Mouse (Mus musculus) brown adipose tissue, adult 24 weeks (tissue): ENCODE measurements around the gene Prrg2. TPM values are rescaled to one million over a fixed set of nuclear protein-coding genes. Genes with fewer than 3 reads are reported as not detected.

Experiments
- H3K27ac ChIP-seq: fragments of 200-500 bp; replicated peaks from 2 replicates; pipeline ENCODE4 v1.5.1; 2012; ENCODE audit warnings: low read depth, mild to moderate bottlenecking, low read length
- H3K4me1 ChIP-seq: fragments of 200-500 bp; 2 replicates; pipeline ENCODE4 v1.6.1; 2012; ENCODE audit warnings: low read length, mixed read lengths; ENCODE audit not compliant: control insufficient read depth, insufficient read depth, insufficient read length
- H3K4me3 ChIP-seq: fragments of 200-500 bp; 2 replicates; pipeline ENCODE4 v1.5.1; 2012; ENCODE audit warnings: low read depth, mild to moderate bottlenecking, low read length, moderate library complexity; ENCODE audit not compliant: insufficient read depth
- polyA plus RNA-seq: library from polyadenylated mRNA; stranded (reverse); fragments of >200 nt; gene quantifications from 2 replicates; pipeline ENCODE4 v1.2.4, GENCODE M21; 2012; ENCODE audit not compliant: missing spikeins, insufficient read depth, insufficient read length

Gene Prrg2
- polyA plus RNA-seq, 1 experiment = 33.8 TPM

DNA sequence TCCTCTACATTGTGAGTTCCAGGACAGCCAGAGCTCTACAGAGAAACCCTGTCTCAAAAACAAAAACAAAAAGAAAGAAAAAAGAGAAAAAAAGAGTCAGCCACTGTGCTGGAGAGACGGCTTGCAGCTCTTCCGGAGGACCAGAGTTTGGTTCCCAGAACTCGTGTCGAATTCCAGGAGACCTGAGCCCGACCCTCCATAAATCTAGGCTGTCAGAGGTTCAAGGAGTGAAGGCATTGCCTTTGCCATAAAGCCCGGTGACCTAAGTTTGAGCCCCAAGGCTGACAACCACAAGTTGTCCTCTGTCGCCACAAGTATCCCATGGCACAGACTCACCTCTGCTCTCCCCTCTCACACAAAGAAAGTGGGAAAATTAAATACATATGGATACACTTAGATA, 31.6 kb upstream of the Prrg2 start:
- H3K4me1 ChIP-seq = peaks cover 21% of the 10 kb centered on the region
- no peak overlapping the region for H3K27ac ChIP-seq
- H3K4me3 ChIP-seq = no peak overlapping the region

DNA sequence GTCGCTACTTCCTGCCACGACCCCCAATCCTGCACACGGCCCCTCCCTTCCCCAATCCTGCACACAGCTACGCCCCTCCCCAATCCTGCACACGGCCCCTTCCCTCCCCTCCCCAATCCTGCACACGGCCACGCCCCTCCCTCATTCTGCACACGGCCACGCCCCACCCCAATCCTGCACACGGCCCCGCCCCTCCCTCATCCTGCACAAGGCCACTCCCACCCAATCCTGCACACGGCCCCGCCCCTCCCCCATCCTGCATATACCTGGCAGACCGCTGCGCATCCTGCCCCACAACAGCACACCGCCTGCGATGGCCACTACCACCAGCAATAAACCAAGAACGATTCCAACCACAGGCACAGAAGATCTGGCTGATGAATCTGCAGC, 31.0 kb upstream of the Prrg2 start:
- Histone ChIP-seq H3K27ac (no peak overlapping the region), H3K4me1 (peaks cover 18% of the 10 kb centered on the region), H3K4me3 (no peak overlapping the region)

DNA sequence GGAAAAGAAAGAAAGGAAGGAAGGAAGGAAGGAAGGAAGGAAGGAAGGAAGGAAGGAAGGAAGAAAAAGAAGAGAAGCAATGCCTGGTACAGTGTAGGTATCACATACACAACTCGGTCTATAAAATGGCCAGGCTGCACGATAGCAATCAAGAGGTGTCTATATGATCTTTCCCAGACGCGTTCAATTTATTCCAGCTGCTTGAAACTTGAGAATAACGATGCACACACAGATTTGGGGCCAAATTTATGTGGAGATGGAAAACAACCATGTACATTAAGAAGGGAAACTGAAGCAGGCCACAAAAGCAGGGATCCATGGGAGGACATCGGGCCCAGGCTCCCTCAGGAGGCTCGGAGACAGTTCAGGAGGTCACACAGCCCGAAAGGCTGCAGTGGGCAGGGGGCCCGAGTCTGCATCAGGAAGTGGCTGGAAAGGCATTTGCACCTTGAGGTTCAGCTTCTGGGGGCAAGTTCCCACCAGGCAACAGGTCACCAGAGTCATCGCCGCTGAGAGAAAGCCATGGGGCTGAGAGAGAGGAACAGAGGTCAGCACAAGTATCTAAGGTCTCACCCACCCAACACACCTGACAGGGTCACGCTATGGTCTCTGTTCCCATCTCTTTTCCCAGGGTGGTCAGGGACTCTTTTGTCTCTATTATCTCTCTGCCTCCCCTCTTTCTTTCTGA, 30.5 kb upstream of the Prrg2 start:
- no peak overlapping the region for H3K4me3 ChIP-seq
- no peak overlapping the region for H3K27ac ChIP-seq

DNA sequence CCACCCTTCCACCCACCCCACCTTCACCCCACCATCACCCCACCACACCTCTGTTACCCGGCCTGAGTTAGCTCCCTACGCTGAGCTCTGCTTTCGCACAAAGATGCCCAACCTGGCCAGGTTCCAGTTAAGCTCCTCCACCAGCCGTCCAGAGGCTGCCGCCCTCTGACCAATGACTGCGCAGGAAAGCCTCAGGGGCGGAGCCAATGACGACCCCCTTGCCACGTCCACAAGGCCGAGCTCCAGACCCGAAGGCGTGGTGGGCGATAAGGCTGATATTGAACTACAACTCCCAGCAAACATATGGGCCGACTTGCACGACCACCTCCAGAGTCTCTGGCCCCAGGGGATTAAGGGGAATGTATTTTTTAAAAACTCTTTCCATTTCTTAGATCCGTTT, 29.6 kb upstream of the Prrg2 start, which contains the start of gene Rcn3:
Gene Rcn3, minus strand, starts transcription at position 174 of the 400 bp plus-strand sequence.
- H3K4me1 ChIP-seq = peaks cover 5% of the 10 kb centered on the region; the same call in 1 of the 2 replicates
- peak within 1 kb of the TSS; percentile 40 for H3K4me3 ChIP-seq
- no peak within 1 kb of the TSS for H3K27ac ChIP-seq

More for the DNA sequence above, 30.5 kb upstream of the Prrg2 start:
- peaks cover 12% of the 10 kb centered on the region for H3K4me1 ChIP-seq

DNA sequence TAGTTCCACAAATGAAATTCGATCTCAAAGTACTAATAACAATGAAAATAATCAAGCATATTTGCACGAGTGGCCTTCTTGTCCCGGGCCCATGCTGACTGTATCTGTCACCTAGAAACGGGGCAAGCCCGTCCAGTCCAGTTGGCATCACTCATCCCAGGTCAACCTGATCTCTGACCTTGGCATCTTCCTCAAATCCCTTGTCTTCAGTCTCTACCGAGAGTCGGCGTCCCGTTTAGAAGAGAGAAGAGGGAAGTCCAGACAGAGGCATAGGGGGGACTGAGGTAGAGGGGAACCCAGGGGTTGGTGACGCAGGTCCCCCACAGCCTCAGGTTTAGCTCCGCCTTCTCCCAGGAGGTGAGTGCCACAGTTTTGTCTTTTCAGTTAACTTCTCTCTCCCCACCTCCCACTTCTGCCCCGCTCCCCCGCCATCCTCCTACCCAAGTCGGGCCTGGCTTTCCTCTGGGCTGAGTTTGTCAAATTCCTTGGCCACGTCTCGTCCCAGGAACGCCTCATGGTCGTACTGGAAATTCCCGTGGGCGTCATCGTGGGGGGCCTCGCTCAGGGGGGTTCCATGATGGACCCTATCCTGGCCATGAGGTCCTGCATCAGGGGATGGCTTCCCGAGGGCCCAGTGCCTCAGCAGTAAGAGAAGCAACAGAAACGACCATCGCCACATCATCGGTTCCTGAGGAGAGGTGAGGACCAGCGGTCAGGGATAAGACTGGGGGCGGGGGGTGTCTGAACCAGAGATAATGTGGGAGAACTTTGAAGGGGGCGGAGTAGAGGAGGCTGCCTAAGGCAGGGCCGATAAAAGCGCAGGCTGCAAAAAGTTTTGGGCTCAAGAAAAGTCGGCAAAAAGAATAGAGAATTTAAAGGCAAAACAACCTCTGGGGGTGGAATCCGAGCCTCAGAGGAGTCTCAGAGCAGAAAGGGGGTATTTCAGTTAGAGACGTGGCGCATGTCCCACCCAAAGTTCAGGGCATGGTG, 28.8 kb upstream of the Prrg2 start:
- no peak overlapping the region for H3K27ac ChIP-seq
- peak overlapping the region; percentile 40 for H3K4me3 ChIP-seq
- peaks cover 5% of the 10 kb centered on the region; the same call in 1 of the 2 replicates for H3K4me1 ChIP-seq

DNA sequence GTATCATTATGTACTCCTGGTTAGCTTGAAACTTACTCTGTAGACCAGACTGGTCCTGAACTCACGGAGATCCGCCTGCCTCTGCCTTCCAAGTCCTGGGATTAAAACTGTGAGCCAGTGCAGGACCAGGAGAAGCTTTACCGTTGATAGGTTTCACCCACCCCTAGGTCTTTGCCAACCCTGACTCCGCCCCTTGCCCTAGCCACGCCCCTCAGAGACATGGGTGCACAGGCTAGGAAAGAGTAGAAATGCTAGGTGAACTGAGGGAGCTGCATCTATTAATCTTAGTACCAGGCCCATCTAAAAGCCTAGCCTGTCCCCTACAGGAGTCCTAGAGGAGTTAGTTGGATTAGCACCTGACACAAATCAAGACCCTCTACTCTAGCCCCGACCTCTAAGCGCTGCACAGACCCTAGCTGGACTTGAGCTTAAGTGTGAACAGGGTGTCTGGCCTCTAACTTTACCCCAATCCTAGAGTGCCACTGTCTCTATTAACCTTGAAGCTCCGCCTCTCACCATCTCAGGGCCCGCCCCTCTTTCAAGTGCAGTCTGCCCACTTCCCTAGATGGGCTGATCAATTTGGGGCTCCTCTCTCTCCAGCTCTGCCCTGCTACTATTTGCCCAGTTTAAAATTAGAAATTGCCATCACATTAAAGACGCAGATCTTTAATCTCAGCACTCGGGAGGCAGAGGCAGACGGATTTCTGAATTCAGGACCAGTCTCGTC, 27.9 kb upstream of the Prrg2 start:
- H3K27ac ChIP-seq = no peak overlapping the region
- H3K4me3 ChIP-seq = peak overlapping the region; percentile 40; the same call in 1 of the 2 replicates
- peaks cover 5% of the 10 kb centered on the region; the same call in 1 of the 2 replicates for H3K4me1 ChIP-seq

DNA sequence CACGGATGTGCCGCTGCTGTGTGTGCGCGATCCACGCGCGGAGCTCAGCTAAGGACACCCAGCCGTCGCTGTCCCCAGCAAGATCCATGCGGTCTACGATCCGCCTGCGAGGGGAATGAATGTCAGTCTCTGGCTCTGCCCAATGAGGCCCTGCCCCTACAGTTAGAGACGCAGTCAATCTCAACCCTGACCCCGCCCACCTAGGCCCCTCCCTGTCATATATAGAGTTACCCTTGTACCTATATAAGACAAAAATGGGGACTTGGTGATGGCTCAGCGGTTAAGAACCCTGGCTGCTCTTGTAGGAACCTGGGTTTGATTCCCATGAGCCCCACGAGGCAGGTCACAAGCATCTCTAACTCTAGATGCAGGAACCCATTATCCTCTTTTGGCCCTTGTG, 26.1 kb upstream of the Prrg2 start:
- peaks cover 5% of the 10 kb centered on the region; the same call in 1 of the 2 replicates for H3K4me1 ChIP-seq
- no peak overlapping the region for H3K4me3 ChIP-seq
- no peak overlapping the region for H3K27ac ChIP-seq

DNA sequence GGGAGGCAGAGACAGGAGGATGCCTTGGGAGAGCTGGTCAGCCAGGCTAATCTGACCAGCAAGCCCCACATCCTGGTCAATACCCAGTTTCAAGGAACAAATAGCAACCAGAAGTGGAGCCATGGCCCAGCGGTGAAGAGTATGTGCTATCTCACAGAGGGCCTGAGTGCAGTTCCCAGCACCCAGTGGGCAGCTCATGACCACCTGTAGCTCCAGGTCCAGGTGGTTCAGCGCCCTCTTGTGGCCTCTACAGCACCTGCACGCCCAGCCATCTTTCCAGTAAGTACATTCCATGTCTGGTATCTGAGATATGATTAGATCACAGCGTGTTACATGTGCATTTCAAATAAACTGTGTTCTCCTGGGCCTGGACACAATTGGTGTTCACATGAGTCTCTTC, 23.6 kb upstream of the Prrg2 start:
- H3K27ac ChIP-seq = no peak overlapping the region
- H3K4me3 ChIP-seq = no peak overlapping the region
- H3K4me1 ChIP-seq = peaks cover 10% of the 10 kb centered on the region

DNA sequence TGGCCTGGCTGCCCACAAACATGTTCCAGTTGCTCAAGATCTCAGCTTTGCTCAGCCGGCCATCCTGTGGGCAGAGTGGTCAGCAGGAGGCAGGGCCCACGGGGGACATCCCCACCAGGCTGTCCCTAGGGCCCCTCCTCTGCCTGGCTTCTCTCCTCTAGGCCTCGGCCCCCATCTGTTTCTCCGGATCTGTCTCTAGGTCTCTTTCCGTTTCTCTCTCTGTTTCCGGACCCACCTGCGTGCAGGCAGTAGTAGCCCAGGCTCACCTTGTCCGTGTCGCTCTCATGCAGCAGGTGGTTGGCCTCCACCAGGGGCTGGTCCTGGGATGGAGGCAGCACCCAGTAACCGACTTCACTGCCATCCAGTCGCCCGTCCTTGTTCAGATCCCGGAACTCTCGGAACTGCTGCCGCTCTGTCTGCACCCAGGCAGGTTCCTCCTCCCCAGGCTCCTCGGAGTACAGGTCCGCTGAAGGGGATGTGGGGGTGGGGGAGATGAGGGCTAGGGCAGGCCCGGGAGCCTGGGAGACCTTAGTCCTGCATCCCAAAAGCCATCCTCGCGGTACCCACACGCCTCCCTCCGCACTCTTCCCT, 20.9 kb upstream of the Prrg2 start:
- H3K4me3 ChIP-seq = peak overlapping the region; percentile 22; the same call in 1 of the 2 replicates
- peaks cover 10% of the 10 kb centered on the region for H3K4me1 ChIP-seq
- H3K27ac ChIP-seq = peak overlapping the region; percentile 95

DNA sequence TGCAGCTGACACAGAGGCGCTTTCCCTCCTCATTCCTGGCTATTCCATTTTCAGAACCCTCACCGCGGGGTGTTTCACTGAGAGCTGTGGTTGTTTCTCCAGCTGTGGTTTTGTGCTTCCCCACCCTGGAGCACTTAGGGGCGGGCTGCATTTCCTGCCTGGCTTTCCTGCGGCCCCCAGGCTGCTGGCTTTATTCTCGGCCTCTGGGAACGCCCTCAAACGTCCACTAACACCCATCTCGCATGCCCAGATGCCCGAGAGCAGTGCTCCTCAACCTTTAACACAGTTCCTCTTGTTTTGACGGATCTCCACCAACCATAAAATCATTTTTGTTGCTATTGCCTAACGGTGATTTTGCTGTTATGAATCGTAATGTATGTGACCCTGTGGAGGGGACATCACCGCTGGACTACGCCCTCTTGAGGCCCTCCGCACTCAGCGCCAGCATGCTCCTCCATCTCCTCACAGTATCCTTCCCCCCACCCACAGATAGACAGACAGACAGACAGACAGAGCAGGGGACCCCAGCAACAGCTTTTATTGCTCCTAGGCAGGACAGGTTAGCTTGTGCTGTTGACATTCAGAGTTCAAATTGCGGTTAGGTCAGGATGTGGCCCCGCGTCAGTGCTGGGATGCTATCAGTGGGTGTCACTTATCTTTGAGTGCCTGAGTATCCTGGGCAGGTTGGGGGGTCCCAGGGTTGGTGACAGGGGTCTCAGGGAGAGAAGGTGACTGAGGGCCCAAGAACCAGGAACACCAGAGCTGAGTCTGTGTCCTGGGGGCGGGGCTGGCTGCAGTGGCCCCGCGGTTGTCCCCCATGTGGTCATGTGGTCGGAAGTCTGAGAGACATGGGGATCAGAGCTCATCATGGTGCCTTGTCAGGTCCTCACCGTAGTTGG, 20.2 kb upstream of the Prrg2 start:
- Histone ChIP-seq H3K4me3 (peak overlapping the region; percentile 22), H3K27ac (peak overlapping the region; percentile 95), H3K4me1 (peaks cover 10% of the 10 kb centered on the region)

DNA sequence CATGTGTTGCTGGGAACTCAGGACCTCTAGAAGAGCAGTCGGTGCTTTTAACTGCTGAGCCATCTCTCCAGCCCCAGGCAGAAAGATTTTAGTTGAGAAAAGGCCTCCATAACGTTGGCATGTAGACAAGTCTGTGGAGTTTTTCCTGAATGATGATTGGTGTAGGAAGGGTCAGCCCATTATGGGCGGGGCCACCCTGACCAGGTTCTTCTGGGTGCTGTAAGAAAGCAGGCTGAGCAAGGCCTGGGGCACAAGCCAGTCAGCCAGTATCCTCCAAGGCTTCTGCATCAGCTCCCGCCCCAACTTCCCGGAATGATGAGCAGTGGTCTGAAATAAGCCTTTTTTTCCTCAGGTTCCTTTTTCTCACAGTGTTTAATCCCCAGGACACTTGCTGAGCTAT, 18.5 kb upstream of the Prrg2 start:
- Histone ChIP-seq H3K4me1 (peaks cover 10% of the 10 kb centered on the region), H3K27ac (peak overlapping the region; percentile 31), H3K4me3 (no peak overlapping the region)

DNA sequence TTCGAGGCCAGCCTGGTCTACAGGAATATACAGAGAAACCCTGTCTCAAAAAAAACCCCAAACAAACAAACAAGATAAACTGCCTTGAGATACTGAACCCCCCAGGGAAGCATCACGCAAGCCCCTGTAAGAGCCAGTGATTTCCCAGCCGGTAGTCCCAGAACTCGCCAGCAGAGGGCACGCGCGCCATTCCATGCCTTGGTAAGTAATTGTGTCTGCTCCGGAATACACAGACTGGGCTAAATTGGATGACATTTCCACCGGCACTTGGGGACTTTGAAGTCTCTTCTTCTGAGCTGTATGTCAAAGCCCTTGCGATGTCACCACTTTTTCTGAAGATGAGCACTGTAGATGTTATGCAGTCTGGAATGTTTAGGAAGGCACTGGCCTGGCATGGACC, 17.4 kb upstream of the Prrg2 start:
- Histone ChIP-seq H3K4me3 (no peak overlapping the region), H3K4me1 (peaks cover 12% of the 10 kb centered on the region), H3K27ac (no peak overlapping the region)

DNA sequence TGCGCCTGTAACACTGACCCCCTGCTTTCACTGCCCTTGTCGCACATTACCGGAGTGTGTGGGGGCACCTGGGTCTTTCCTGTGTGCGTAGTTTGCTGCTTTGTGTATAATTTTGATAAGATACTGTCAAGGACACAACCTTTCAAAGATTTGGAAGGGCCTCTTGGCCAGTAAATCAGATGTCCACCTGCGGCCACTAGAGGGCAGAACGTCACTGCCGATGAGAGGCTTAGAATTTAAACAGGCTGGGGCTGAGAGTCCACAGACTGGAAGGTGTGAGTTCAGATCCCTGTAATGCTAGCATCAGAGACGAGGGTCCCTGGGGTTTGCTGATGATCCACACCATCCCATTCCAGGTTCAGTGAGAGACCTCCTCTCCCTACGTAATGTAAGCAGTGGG, 16.0 kb upstream of the Prrg2 start:
- peaks cover 12% of the 10 kb centered on the region for H3K4me1 ChIP-seq
- no peak overlapping the region for H3K4me3 ChIP-seq
- no peak overlapping the region for H3K27ac ChIP-seq

DNA sequence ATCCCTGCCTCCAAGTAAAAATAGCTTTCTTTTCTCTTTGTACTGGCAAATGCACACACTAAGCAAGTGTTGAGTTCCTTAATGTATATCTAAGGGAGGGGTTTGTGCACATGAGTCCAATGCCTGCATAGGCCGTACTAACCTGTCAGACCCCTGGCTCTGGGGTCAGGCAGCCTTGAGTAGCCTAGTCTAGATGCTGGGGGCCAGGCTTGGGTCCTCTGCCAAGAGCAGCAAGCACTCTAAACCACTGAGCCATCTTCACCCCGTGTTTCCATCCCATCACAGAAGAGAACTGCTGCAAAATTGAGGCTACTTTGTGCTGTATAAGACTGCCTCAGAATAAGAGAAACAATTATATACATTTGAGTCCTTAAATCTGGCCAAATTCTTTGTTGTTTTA, 15.4 kb upstream of the Prrg2 start:
- Histone ChIP-seq H3K4me1 (peaks cover 5% of the 10 kb centered on the region), H3K4me3 (no peak overlapping the region), H3K27ac (no peak overlapping the region)
